Mouse (Mus musculus) spleen, adult 2 months (tissue): Measurements from ENCODE around the gene Igsf3.

ENCODE experiments used
- CTCF ChIP-seq: fragments of 200-500 bp; IDR thresholded peaks from 2 replicates; pipeline ENCODE4 v1.5.1; 2011; ENCODE audit warnings: mild to moderate bottlenecking, inconsistent platforms; ENCODE audit not compliant: insufficient read depth, insufficient read length, insufficient replicate concordance; ENCODE audit errors: extremely low read depth
- POLR2A ChIP-seq: fragments of 200-500 bp; IDR thresholded peaks from 2 replicates; pipeline ENCODE4 v1.6.1; 2011; ENCODE audit warnings: low read depth, low read length, inconsistent platforms

- TF ChIP-seq POLR2A (no peak), CTCF (no peak)
These were observed 11.0 kb downstream of the Igsf3 start for GRCm38 (mm10) chr3:101387849-101388248.
